Mouse (Mus musculus): ENCODE measurements around the gene Tex2. TPM values are rescaled to one million over a fixed set of nuclear protein-coding genes. Genes with fewer than 3 reads are reported as not detected.

Gene Tex2
- polyA plus RNA-seq, 1 experiment = 13.3 TPM

- TF ChIP-seq CTCF (IDR thresholded peaks at IDR 0.05; ENCODE audit: borderline replicate concordance, insufficient read depth, low read length) (no peak), POLR2A (IDR thresholded peaks at IDR 0.05; ENCODE audit: low read depth, low read length) (no peak)
- no peak overlapping the region for H3K4me3 ChIP-seq (ENCODE audit: insufficient read depth, low read length)
- H3K27ac ChIP-seq (ENCODE audit: insufficient read depth, low read length) = no peak overlapping the region
- H3K4me1 ChIP-seq (ENCODE audit: control insufficient read depth, insufficient read depth, low read length) = peaks cover 11% of the 10 kb centered on the region
Measured at GRCm38 (mm10) chr11:106468509-106468908, 144.7 kb downstream of the Tex2 start.

GRCm38 (mm10) chr11:106465932-106466331, 147.3 kb downstream of the Tex2 start:
- H3K4me1 ChIP-seq (ENCODE audit: control insufficient read depth, insufficient read depth, low read length) = peaks cover 8% of the 10 kb centered on the region
- no peak overlapping the region for H3K4me3 ChIP-seq (ENCODE audit: insufficient read depth, low read length)
- H3K27ac ChIP-seq (ENCODE audit: insufficient read depth, low read length) = no peak overlapping the region
- no peak for TF ChIP-seq POLR2A (IDR thresholded peaks at IDR 0.05; ENCODE audit: low read depth, low read length)
- no peak for TF ChIP-seq CTCF (IDR thresholded peaks at IDR 0.05; ENCODE audit: borderline replicate concordance, insufficient read depth, low read length)

- TF ChIP-seq POLR2A (IDR thresholded peaks at IDR 0.05; ENCODE audit: low read depth, low read length) (no peak), CTCF (IDR thresholded peaks at IDR 0.05; ENCODE audit: borderline replicate concordance, insufficient read depth, low read length) (no peak)
- Histone ChIP-seq H3K4me1 (ENCODE audit: control insufficient read depth, insufficient read depth, low read length) (peaks cover 4% of the 10 kb centered on the region), H3K27ac (ENCODE audit: insufficient read depth, low read length) (no peak overlapping the region), H3K4me3 (ENCODE audit: insufficient read depth, low read length) (no peak overlapping the region)
Measured at GRCm38 (mm10) chr11:106465545-106465903, 147.7 kb downstream of the Tex2 start.

- Histone ChIP-seq H3K4me3 (ENCODE audit: insufficient read depth, low read length) (no peak overlapping the region), H3K27ac (ENCODE audit: insufficient read depth, low read length) (no peak overlapping the region), H3K4me1 (ENCODE audit: control insufficient read depth, insufficient read depth, low read length) (peaks cover 3% of the 10 kb centered on the region; the same call in 1 of the 2 replicates)
- TF ChIP-seq POLR2A (IDR thresholded peaks at IDR 0.05; ENCODE audit: low read depth, low read length) (no peak), CTCF (IDR thresholded peaks at IDR 0.05; ENCODE audit: borderline replicate concordance, insufficient read depth, low read length) (no peak)
Measured at GRCm38 (mm10) chr11:106464681-106465544, 148.3 kb downstream of the Tex2 start.

- no peaks in the 10 kb centered on the region; the same call in 1 of the 2 replicates for H3K4me1 ChIP-seq (ENCODE audit: control insufficient read depth, insufficient read depth, low read length)
- no peak overlapping the region for H3K4me3 ChIP-seq (ENCODE audit: insufficient read depth, low read length)
- no peak for TF ChIP-seq POLR2A (IDR thresholded peaks at IDR 0.05; ENCODE audit: low read depth, low read length)
- TF ChIP-seq CTCF (IDR thresholded peaks at IDR 0.05; ENCODE audit: borderline replicate concordance, insufficient read depth, low read length) = no peak
- no peak overlapping the region for H3K27ac ChIP-seq (ENCODE audit: insufficient read depth, low read length)
Measured at GRCm38 (mm10) chr11:106463845-106464244, 149.4 kb downstream of the Tex2 start.

- Histone ChIP-seq H3K27ac (ENCODE audit: insufficient read depth, low read length) (no peak overlapping the region), H3K4me1 (ENCODE audit: control insufficient read depth, insufficient read depth, low read length) (no peaks in the 10 kb centered on the region; the same call in 1 of the 2 replicates), H3K4me3 (ENCODE audit: insufficient read depth, low read length) (no peak overlapping the region)
- TF ChIP-seq POLR2A (IDR thresholded peaks at IDR 0.05; ENCODE audit: low read depth, low read length) (no peak), CTCF (IDR thresholded peaks at IDR 0.05; ENCODE audit: borderline replicate concordance, insufficient read depth, low read length) (no peak)
Measured at GRCm38 (mm10) chr11:106462309-106462708, 150.9 kb downstream of the Tex2 start.

- TF ChIP-seq POLR2A (IDR thresholded peaks at IDR 0.05; ENCODE audit: low read depth, low read length) (no peak), CTCF (IDR thresholded peaks at IDR 0.05; ENCODE audit: borderline replicate concordance, insufficient read depth, low read length) (no peak)
- no peak overlapping the region for H3K27ac ChIP-seq (ENCODE audit: insufficient read depth, low read length)
- no peaks in the 10 kb centered on the region; the same call in 1 of the 2 replicates for H3K4me1 ChIP-seq (ENCODE audit: control insufficient read depth, insufficient read depth, low read length)
- no peak overlapping the region for H3K4me3 ChIP-seq (ENCODE audit: insufficient read depth, low read length)
Measured at GRCm38 (mm10) chr11:106461145-106461932, 151.9 kb downstream of the Tex2 start.

GRCm38 (mm10) chr11:106460671-106461070, 152.6 kb downstream of the Tex2 start:
- no peak overlapping the region for H3K27ac ChIP-seq (ENCODE audit: insufficient read depth, low read length)
- H3K4me1 ChIP-seq (ENCODE audit: control insufficient read depth, insufficient read depth, low read length) = no peaks in the 10 kb centered on the region; the same call in 1 of the 2 replicates
- TF ChIP-seq CTCF (IDR thresholded peaks at IDR 0.05; ENCODE audit: borderline replicate concordance, insufficient read depth, low read length) = no peak
- TF ChIP-seq POLR2A (IDR thresholded peaks at IDR 0.05; ENCODE audit: low read depth, low read length) = no peak
- H3K4me3 ChIP-seq (ENCODE audit: insufficient read depth, low read length) = no peak overlapping the region

- TF ChIP-seq POLR2A (IDR thresholded peaks at IDR 0.05; ENCODE audit: low read depth, low read length) (no peak), CTCF (IDR thresholded peaks at IDR 0.05; ENCODE audit: borderline replicate concordance, insufficient read depth, low read length) (no peak)
- H3K4me1 ChIP-seq (ENCODE audit: control insufficient read depth, insufficient read depth, low read length) = no peaks in the 10 kb centered on the region
- H3K27ac ChIP-seq (ENCODE audit: insufficient read depth, low read length) = no peak overlapping the region
Measured at GRCm38 (mm10) chr11:106458540-106458939, 154.7 kb downstream of the Tex2 start.

More at GRCm38 (mm10) chr11:106458540-106458939, 154.7 kb downstream of the Tex2 start:
- no peak overlapping the region for H3K4me3 ChIP-seq (ENCODE audit: insufficient read depth, low read length)

Other genes starting within 250 kb of the Tex2 start
- not detected in 2 replicates for gene Prr29, start 248.0 kb downstream of the Tex2 start, polyA plus RNA-seq (2011; ENCODE audit: insufficient read length, low read depth, missing spikeins)
- not detected in 2 replicates for gene Icam2, start 225.3 kb downstream of the Tex2 start, polyA plus RNA-seq (2011; ENCODE audit: insufficient read length, low read depth, missing spikeins)
- 9.3 and 10.9 TPM in 2 replicates for gene Ern1, start 125.6 kb downstream of the Tex2 start, polyA plus RNA-seq (2011; ENCODE audit: insufficient read length, low read depth, missing spikeins)
- gene Pecam1, start 137.2 kb upstream of the Tex2 start, polyA plus RNA-seq (2011; ENCODE audit: insufficient read length, low read depth, missing spikeins) = 0.32 and 1.0 TPM in 2 replicates
- gene Milr1, start 137.8 kb upstream of the Tex2 start, polyA plus RNA-seq (2011; ENCODE audit: insufficient read length, low read depth, missing spikeins) = 0.43 and 1.4 TPM in 2 replicates
- 4.1 and 4.3 TPM in 2 replicates for gene Polg2, start 166.1 kb upstream of the Tex2 start, polyA plus RNA-seq (2011; ENCODE audit: insufficient read length, low read depth, missing spikeins)
- 769 and 953 TPM in 2 replicates for gene Ddx5, start 175.8 kb upstream of the Tex2 start, polyA plus RNA-seq (2011; ENCODE audit: insufficient read length, low read depth, missing spikeins)
- 11.2 and 15.9 TPM in 2 replicates for gene Cep95, start 175.8 kb upstream of the Tex2 start, polyA plus RNA-seq (2011; ENCODE audit: insufficient read length, low read depth, missing spikeins)

All from embryonic fibroblast, embryonic 13.5 days (primary cell).